Mouse (Mus musculus): Measurements from ENCODE around the gene Tex14. TPM values are rescaled to one million over a fixed set of nuclear protein-coding genes. Genes with fewer than 3 reads are reported as not detected.
"Not testable (repeated sequence)": the region's sequence is repeated elsewhere in the genome, so short reads cannot be mapped to it uniquely, and the experiment has no call there.

The Tex14 gene
- polyA plus RNA-seq, 1 experiment from 2014 or later: 0.24 TPM

DNA sequence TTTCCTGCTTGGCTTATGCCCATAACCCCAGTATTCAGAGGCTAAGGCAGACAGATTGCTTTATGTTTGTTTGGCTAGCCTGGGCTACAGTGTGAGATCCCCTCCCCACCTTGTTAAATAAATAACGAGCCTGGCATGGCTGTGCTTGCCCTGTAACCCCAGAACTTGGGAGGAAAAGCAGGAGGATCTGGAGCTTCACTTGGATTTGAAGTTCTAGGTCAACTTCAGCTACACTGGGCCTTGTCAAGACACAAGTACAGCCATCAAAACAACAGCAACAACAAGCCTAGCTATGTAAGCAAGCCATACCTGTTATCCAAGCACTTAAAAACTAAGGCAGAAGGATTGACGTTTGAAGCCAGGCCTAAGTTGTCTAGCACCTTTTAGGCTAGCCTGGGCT lies 25.5 kb downstream of the Tex14 start:
- no peak overlapping the region for H3K4me2 ChIP-seq (ENCODE audit: low read length)
- no peak for DNase-seq (ENCODE audit: low spot score)
- WGBS: 73% methylated on average over 2 of the region's 2 CpGs
- H3K36me3 ChIP-seq (ENCODE audit: control insufficient read depth, insufficient read depth, low read length): no peaks in the 10 kb centered on the region
- no peak overlapping the region for H3K27ac ChIP-seq (ENCODE audit: low read depth, low read length)
- no peaks in the 10 kb centered on the region for H3K27me3 ChIP-seq (replicated peaks; ENCODE audit: control insufficient read depth, insufficient read depth, low read length)
- H3K4me3 ChIP-seq (ENCODE audit: low read depth, low read length): no peak overlapping the region
- no peaks in the 10 kb centered on the region for H3K9me3 ChIP-seq (replicated peaks; ENCODE audit: control insufficient read depth, low read length)
- ATAC-seq: no peak
- no peak overlapping the region for H3K9ac ChIP-seq (ENCODE audit: low read length)
- H3K4me1 ChIP-seq (ENCODE audit: control insufficient read depth, insufficient read depth, low read length): peaks cover 3% of the 10 kb centered on the region; the same call in 1 of the 2 replicates

DNA sequence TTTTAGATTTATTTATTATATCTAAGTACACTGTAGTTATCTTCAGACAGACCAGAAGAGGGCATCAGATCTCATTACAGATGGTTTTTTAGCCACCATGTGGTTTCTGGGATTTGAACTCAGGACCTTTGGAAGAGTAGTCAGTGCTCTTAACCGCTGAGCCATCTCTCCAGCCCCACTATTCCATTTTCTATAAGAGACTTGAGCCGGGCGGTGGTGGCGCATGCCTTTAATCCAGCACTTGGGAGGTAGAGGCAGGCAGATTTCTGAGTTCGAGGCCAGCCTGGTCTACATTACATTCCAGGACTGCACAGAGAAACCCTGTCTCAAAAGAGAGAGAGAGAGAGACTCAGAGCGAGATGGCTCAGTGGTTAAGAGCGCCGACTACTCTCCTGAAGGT lies 26.9 kb downstream of the Tex14 start:
- not testable (repeated sequence) for H3K4me1 ChIP-seq (ENCODE audit: control insufficient read depth, insufficient read depth, low read length); H3K4me2 ChIP-seq (ENCODE audit: low read length); DNase-seq (ENCODE audit: low spot score); ATAC-seq; H3K4me3 ChIP-seq (ENCODE audit: low read depth, low read length); H3K9me3 ChIP-seq (replicated peaks; ENCODE audit: control insufficient read depth, low read length); H3K36me3 ChIP-seq (ENCODE audit: control insufficient read depth, insufficient read depth, low read length); H3K27me3 ChIP-seq (replicated peaks; ENCODE audit: control insufficient read depth, insufficient read depth, low read length); H3K9ac ChIP-seq (ENCODE audit: low read length); H3K27ac ChIP-seq (ENCODE audit: low read depth, low read length)
- 93% methylated on average over 8 of the region's 8 CpGs for WGBS

DNA sequence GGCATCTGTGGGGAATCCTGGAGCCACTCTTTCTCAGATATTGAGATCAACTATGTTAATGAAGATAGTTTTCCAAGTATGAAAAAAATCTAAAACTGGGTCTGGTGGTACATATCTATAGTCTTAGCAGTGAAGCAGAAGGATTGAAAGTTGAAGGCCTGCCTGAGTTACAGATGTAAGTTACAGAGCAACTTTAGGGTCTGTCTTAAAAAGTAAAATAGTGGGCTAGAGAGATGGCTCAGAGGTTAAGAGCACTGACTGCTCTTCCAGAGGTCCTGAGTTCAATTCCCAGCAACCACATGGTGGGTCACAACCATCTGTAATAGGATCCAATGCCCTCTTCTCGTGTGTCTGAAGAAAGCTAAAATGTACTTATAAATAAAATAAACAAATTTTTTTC lies 27.6 kb downstream of the Tex14 start:
- H3K27me3 ChIP-seq (replicated peaks; ENCODE audit: control insufficient read depth, insufficient read depth, low read length): no peaks in the 10 kb centered on the region
- H3K9me3 ChIP-seq (replicated peaks; ENCODE audit: control insufficient read depth, low read length): no peaks in the 10 kb centered on the region
- no peaks in the 10 kb centered on the region for H3K4me1 ChIP-seq (ENCODE audit: control insufficient read depth, insufficient read depth, low read length)
- 71% methylated on average over 1 of the region's 1 CpGs for WGBS
- H3K4me3 ChIP-seq (ENCODE audit: low read depth, low read length): no peak overlapping the region
- ATAC-seq (no peak), DNase-seq (ENCODE audit: low spot score) (no peak)
- H3K27ac ChIP-seq (ENCODE audit: low read depth, low read length): no peak overlapping the region
- H3K36me3 ChIP-seq (ENCODE audit: control insufficient read depth, insufficient read depth, low read length): no peaks in the 10 kb centered on the region
- no peak overlapping the region for H3K4me2 ChIP-seq (ENCODE audit: low read length)
- no peak overlapping the region for H3K9ac ChIP-seq (ENCODE audit: low read length)

DNA sequence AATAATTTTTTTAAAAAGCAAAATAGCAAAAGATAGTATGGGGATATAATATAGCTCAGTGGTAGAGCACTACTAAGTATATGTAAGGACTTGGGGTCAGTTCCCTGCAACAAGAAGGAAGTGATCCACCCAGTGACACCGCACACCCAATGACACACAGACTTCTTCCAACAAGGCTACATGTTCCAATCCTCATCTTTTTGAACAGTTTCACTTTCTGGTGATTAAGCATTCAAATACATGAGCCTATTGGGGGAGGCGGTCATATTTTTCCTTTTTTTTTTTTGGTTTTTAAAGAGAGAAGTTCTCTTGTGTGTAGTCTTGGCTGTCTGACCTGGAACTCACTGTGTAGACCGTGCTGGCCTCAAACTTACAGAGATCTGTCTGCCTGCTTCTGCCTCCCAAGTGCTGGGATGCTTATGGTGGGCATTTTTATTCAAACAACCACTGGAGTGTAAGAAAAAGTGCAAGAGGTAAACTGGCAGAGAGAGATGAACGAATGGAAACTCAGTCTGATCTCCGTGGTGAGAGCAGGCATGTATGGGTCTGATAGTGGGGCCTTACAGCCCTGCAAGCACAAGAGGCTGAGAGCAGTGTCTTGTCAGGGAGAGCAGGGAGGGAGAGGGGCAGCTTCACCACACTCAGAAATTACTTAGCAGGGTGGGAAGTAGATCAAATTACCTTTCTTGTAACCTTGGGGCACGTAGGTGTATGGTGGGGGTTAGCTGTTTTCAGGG lies 28.2 kb downstream of the Tex14 start:
- no peak for ATAC-seq
- Histone ChIP-seq H3K4me3 (ENCODE audit: low read depth, low read length) (no peak overlapping the region), H3K9me3 (replicated peaks; ENCODE audit: control insufficient read depth, low read length) (no peaks in the 10 kb centered on the region), H3K36me3 (ENCODE audit: control insufficient read depth, insufficient read depth, low read length) (no peaks in the 10 kb centered on the region), H3K4me1 (ENCODE audit: control insufficient read depth, insufficient read depth, low read length) (no peaks in the 10 kb centered on the region), H3K9ac (ENCODE audit: low read length) (no peak overlapping the region), H3K27ac (ENCODE audit: low read depth, low read length) (no peak overlapping the region), H3K4me2 (ENCODE audit: low read length) (no peak overlapping the region), H3K27me3 (replicated peaks; ENCODE audit: control insufficient read depth, insufficient read depth, low read length) (no peaks in the 10 kb centered on the region)
- DNase-seq (ENCODE audit: low spot score): no peak
- WGBS: 51% methylated on average over 6 of the region's 6 CpGs

DNA sequence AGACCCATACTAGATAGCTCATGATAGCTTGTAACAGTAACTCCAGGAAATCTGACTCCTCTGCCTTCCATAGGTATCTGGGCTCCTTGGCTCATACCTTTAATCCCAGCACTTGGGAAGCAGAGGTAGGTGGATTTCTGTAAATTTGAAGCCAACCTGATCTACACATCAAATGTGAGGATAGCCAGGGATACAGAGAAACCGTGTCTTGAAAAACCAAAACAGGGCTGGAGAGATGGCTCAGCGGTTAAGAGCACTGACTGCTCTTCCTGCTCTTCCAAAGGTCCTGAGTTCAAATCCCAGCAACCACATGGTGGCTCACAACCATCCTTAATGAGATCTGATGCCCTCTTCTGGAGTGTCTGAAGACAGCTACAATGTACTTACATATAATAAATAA lies 30.2 kb downstream of the Tex14 start:
- not testable (repeated sequence) for H3K4me3 ChIP-seq (ENCODE audit: low read depth, low read length); H3K27me3 ChIP-seq (replicated peaks; ENCODE audit: control insufficient read depth, insufficient read depth, low read length); ATAC-seq; H3K4me2 ChIP-seq (ENCODE audit: low read length); DNase-seq (ENCODE audit: low spot score); H3K4me1 ChIP-seq (ENCODE audit: control insufficient read depth, insufficient read depth, low read length); H3K9ac ChIP-seq (ENCODE audit: low read length); H3K36me3 ChIP-seq (ENCODE audit: control insufficient read depth, insufficient read depth, low read length); H3K9me3 ChIP-seq (replicated peaks; ENCODE audit: control insufficient read depth, low read length); H3K27ac ChIP-seq (ENCODE audit: low read depth, low read length)
- 96% methylated on average over 2 of the region's 2 CpGs for WGBS

DNA sequence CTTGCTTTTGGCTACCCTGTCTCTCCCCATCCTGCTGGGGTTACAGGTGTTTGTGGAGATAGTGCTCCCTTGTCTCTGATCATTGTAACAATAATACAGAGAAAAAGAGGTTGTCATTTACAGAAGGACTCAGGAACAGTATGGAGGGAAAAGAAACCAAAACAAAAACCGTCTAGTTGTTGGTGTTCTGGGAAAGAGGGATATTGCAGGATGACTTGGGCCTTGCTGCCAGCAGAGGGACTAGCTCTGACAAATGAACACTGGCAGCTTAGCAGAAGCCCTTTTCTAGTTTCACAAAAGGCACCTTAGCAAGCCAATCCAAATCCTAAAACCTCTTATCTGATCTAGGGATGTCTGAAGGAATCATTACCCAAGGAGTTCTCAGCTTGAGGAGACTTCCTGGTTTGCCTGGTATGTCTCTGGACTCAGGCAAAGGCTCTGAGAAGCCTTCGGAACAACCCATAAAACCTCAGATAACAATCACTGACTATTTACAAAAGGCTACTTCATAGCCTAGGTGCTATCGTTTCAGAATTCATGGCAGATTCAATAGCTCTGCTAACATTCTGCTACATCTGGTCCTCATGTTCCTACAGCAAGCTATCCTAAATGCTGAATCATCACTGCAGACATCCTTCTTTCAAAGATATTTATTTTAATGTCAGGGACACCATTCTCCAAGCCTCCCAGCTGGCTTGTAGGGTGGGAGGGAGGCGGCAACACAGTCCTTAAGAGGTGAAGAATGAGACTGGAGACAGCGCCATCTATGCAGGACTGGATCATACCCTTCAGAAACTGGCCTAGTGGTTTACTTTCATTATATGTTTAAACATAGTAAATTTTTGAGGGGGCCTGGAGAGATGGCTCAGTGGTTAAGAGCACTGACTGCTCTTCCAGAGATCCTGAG lies 31.7 kb downstream of the Tex14 start:
- Histone ChIP-seq H3K9me3 (replicated peaks; ENCODE audit: control insufficient read depth, low read length) (no peaks in the 10 kb centered on the region), H3K9ac (ENCODE audit: low read length) (no peak overlapping the region), H3K27ac (ENCODE audit: low read depth, low read length) (no peak overlapping the region), H3K4me2 (ENCODE audit: low read length) (no peak overlapping the region), H3K36me3 (ENCODE audit: control insufficient read depth, insufficient read depth, low read length) (no peaks in the 10 kb centered on the region), H3K4me1 (ENCODE audit: control insufficient read depth, insufficient read depth, low read length) (no peaks in the 10 kb centered on the region), H3K4me3 (ENCODE audit: low read depth, low read length) (no peak overlapping the region), H3K27me3 (replicated peaks; ENCODE audit: control insufficient read depth, insufficient read depth, low read length) (no peaks in the 10 kb centered on the region)
- no peak for ATAC-seq
- DNase-seq (ENCODE audit: low spot score): no peak
- 67% methylated on average over 5 of the region's 5 CpGs for WGBS

DNA sequence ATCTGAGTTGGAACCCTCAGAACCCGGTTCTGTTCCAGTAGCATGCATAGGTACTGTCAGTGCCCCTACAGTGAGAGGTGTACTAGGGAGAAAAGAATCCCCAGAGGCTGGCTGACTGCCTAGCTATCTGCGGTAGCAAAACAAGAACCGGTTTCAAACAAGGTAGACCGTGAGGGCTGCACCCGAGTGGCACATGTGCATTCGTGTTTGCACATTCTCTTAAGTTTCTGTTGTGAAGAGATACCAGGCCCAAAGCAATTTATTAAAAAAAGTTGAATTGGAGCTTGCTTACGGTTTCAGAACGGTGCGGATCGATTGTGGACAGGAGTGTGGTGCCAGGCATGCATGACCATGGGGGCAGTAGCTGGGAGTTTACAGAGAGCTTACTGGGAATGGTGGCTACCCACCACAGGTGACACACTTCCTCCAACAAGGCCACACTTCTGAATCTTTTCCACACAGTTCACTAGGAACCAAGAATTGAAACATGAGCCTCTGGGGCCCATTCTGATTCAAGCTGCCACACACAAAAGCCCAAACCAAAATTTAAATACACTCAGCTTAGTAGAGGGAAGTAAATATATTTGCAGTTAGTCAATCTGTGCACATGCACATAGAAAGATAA lies 35.0 kb downstream of the Tex14 start:
- Histone ChIP-seq H3K4me2 (ENCODE audit: low read length) (no peak overlapping the region), H3K4me1 (ENCODE audit: control insufficient read depth, insufficient read depth, low read length) (0 out of 2 replicates have a peak, but pooled peaks cover 3% of the 10 kb centered on the region), H3K4me3 (ENCODE audit: low read depth, low read length) (no peak overlapping the region), H3K9ac (ENCODE audit: low read length) (no peak overlapping the region), H3K27ac (ENCODE audit: low read depth, low read length) (no peak overlapping the region), H3K27me3 (replicated peaks; ENCODE audit: control insufficient read depth, insufficient read depth, low read length) (no peaks in the 10 kb centered on the region), H3K9me3 (replicated peaks; ENCODE audit: control insufficient read depth, low read length) (no peaks in the 10 kb centered on the region), H3K36me3 (ENCODE audit: control insufficient read depth, insufficient read depth, low read length) (no peaks in the 10 kb centered on the region)
- ATAC-seq (no peak), DNase-seq (ENCODE audit: low spot score) (no peak)
- WGBS: 89% methylated on average over 10 of the region's 10 CpGs

DNA sequence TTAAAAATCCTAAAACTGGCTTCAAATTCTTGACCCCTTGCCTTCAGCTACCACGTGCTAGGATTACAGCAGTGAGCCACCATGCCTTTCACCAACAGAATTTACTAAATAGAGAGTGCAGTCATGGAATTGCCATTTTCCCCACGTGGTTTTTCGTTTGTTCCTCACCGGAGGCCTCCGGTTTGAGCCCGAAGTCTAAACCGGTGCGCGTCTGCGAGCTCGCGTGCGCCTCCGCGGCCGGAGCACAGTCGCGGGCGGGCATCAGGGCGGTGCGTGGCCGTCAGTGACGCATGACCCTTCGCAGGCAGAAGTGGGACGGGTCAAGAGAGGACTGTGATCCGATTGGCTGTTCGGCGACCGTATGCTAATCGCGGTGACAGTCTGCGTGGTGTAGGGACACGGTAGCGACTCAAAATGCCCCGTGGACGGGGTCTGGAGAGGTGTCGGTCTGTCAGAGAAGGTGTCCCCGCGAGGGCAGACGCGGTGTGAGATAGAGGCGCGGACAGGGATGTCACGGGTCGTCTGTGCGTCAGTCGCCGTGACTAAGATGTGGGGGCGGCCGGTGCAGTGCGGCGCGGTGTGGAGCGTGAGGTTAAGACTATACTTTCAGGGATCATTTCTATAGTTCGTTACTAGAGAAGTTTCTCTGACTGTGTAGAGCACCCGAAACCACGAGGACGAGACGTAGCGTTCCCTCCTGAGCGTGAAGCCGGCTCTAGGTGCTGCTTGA lies 37.9 kb downstream of the Tex14 start:
- DNase-seq (ENCODE audit: low spot score): peak; percentile 66
- peak overlapping the region; percentile 23 for H3K4me3 ChIP-seq (ENCODE audit: low read depth, low read length)
- not testable (repeated sequence) for H3K9me3 ChIP-seq (replicated peaks; ENCODE audit: control insufficient read depth, low read length); H3K36me3 ChIP-seq (ENCODE audit: control insufficient read depth, insufficient read depth, low read length); H3K27me3 ChIP-seq (replicated peaks; ENCODE audit: control insufficient read depth, insufficient read depth, low read length); H3K4me1 ChIP-seq (ENCODE audit: control insufficient read depth, insufficient read depth, low read length)
- H3K27ac ChIP-seq (ENCODE audit: low read depth, low read length): peak overlapping the region; percentile 62; the same call in 1 of the 2 replicates
- peak overlapping the region; percentile 51 for H3K4me2 ChIP-seq (ENCODE audit: low read length)
- H3K9ac ChIP-seq (ENCODE audit: low read length): peak overlapping the region; percentile 53; the same call in 1 of the 2 replicates
- WGBS: under 1% methylated on average over 32 of the region's 62 CpGs
- ATAC-seq: peak; percentile 96

Data from forebrain, embryonic 14.5 days (tissue).